Mouse (Mus musculus): ENCODE measurements around the gene Ccdc141. TPM values are rescaled to one million over a fixed set of nuclear protein-coding genes. Genes with fewer than 3 reads are reported as not detected.

The Ccdc141 gene
- total RNA-seq, 2 experiments from 2014 or later: 5.4 to 6.5 TPM

- peak overlapping the region; percentile 86 for H3K4me3 ChIP-seq
- peak overlapping the region; percentile 91 for H3K27ac ChIP-seq
- DNase-seq: no peak
- no peak for TF ChIP-seq CTCF (IDR thresholded peaks at IDR 0.05)
- intact Hi-C loops (cut with DNase I): loop anchor here (5.0 kb wide), 1 partner anchor 55 kb away; no protein-coding TSS in a partner anchor
Measured at GRCm38 (mm10) chr2:77172241-77172671, 1.8 kb upstream of the Ccdc141 start.

GRCm38 (mm10) chr2:77171444-77172240 is 1.2 kb upstream of the Ccdc141 start:
- no peak for TF ChIP-seq CTCF (IDR thresholded peaks at IDR 0.05)

GRCm38 (mm10) chr2:77169916-77170632 is 362 bp downstream of the Ccdc141 start:
- intact Hi-C loops (cut with DNase I): loop anchor here (5.0 kb wide), 1 partner anchor 53 kb away; no protein-coding TSS in a partner anchor

More at GRCm38 (mm10) chr2:77171444-77172240, 1.2 kb upstream of the Ccdc141 start:
- H3K27ac ChIP-seq: peak overlapping the region; percentile 91
- H3K4me3 ChIP-seq: peak overlapping the region; percentile 86
- peak; percentile 55 for DNase-seq
- intact Hi-C loops (cut with DNase I): loop anchor here (5.0 kb wide), 1 partner anchor 54 kb away; no protein-coding TSS in a partner anchor

DNA sequence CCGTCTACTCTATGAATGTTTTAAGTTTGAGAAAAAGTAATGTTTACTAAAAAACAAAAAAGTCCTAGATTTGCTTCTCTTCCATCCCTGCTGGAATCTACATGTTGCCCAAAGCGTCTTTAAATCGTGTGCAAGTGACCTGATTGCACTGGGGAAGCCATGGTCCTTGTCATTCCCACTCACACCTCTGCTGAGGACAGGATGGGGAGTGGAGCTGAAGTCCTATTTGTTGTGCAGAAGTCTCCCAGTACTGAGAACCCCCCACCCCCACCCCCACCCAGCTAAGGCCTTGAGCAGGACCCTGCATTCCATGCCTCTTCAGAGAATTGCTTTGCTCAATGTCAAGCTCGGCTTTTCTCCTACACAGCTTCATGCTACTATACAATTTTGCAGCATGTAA is 1.2 kb downstream of the Ccdc141 start:
- Histone ChIP-seq H3K4me3 (peak overlapping the region; percentile 86), H3K27ac (peak overlapping the region; percentile 91)
- TF ChIP-seq CTCF (IDR thresholded peaks at IDR 0.05): no peak
- intact Hi-C loops (cut with DNase I): no loop called here
- no peak for DNase-seq

More at GRCm38 (mm10) chr2:77169916-77170632, 362 bp downstream of the Ccdc141 start:
- no peak for TF ChIP-seq CTCF (IDR thresholded peaks at IDR 0.05)
- Histone ChIP-seq H3K4me3 (peak overlapping the region; percentile 86), H3K27ac (peak overlapping the region; percentile 91)
- DNase-seq: peak; percentile 60

GRCm38 (mm10) chr2:77168781-77169180 is 1.7 kb downstream of the Ccdc141 start:
- H3K27ac ChIP-seq: no peak overlapping the region
- intact Hi-C loops (cut with DNase I): no loop called here
- no peak for DNase-seq
- no peak for TF ChIP-seq CTCF (IDR thresholded peaks at IDR 0.05)
- H3K4me3 ChIP-seq: no peak overlapping the region

- no peak overlapping the region for H3K27ac ChIP-seq
- DNase-seq: no peak
- TF ChIP-seq CTCF (IDR thresholded peaks at IDR 0.05): no peak
- intact Hi-C loops (cut with DNase I): no loop called here
- H3K4me3 ChIP-seq: no peak overlapping the region
Measured at GRCm38 (mm10) chr2:77168081-77168685, 2.3 kb downstream of the Ccdc141 start.

DNA sequence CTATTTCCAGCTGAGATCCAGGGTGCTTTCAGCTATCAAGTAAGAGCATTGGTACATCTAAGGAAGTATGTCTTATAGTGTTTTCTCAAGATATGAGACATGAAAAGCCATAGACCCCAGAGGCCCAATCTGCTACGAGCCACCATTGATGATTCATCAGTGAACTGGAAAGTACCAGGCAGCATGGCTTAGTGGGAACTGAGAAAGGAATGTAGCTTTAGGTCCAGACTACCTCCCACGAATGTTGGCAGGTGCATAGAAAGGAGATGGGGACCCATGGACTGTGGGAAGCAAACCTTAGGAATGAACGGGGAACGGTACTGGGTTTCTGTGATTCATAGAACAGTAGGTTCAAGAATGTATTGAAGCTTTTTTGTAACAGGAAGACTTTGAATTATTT is 4.1 kb downstream of the Ccdc141 start:
- Histone ChIP-seq H3K27ac (no peak overlapping the region), H3K4me3 (no peak overlapping the region)
- DNase-seq: no peak
- no peak for TF ChIP-seq CTCF (IDR thresholded peaks at IDR 0.05)
- intact Hi-C loops (cut with DNase I): no loop called here

GRCm38 (mm10) chr2:77164662-77165061 is 5.8 kb downstream of the Ccdc141 start:
- Histone ChIP-seq H3K4me3 (no peak overlapping the region), H3K27ac (no peak overlapping the region)
- intact Hi-C loops (cut with DNase I): no loop called here
- no peak for TF ChIP-seq CTCF (IDR thresholded peaks at IDR 0.05)
- DNase-seq: no peak

GRCm38 (mm10) chr2:77163381-77163780 is 7.1 kb downstream of the Ccdc141 start:
- no peak overlapping the region for H3K27ac ChIP-seq
- DNase-seq: no peak
- no peak overlapping the region for H3K4me3 ChIP-seq
- TF ChIP-seq CTCF (IDR thresholded peaks at IDR 0.05): no peak
- intact Hi-C loops (cut with DNase I): no loop called here

DNA sequence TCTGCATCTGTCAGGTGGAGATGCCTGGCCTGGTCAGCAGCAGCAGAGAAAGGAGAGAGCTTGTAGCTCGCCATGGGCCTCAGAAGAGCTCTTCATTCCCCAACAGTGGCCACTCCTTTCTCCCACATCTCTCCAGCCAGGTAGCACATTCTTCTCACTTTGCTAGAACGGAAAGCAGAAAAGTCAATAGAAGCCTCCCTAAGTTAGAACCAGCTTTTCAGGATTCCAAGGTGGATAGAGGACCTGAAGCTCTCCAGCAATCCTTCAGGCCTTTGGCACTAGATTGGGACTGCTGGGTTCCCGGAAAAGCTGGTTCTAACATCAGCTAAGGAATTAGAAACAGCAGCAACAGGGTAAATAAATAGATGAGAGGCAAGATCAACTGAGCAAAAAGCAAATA is 8.3 kb downstream of the Ccdc141 start:
- TF ChIP-seq CTCF (IDR thresholded peaks at IDR 0.05): no peak
- H3K27ac ChIP-seq: no peak overlapping the region
- DNase-seq: no peak
- H3K4me3 ChIP-seq: no peak overlapping the region
- intact Hi-C loops (cut with DNase I): no loop called here

DNA sequence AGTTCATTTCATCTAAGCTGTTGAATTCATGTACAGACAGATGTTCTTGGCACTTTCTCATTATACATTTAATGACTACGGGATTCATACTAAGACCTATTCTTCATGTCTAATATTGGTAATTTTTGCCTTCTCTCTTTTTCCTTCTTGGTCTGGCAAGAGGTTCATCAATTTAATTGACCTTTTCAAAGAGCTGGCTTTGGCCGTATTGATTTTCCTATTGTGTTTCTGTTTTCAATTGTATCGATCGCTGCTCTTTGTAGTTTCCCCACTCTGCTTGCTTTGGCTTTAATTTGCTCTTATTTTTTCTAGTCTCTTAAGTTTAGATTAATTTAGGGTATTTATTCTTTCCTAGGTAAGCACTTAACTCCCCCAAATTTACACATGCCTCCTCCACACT is 12.9 kb downstream of the Ccdc141 start:
- no peak for DNase-seq
- intact Hi-C loops (cut with DNase I): no loop called here
- no peak overlapping the region for H3K4me3 ChIP-seq
- H3K27ac ChIP-seq: no peak overlapping the region
- TF ChIP-seq CTCF (IDR thresholded peaks at IDR 0.05): no peak

- no peak for TF ChIP-seq CTCF (IDR thresholded peaks at IDR 0.05)
- no peak for DNase-seq
- no peak overlapping the region for H3K4me3 ChIP-seq
- intact Hi-C loops (cut with DNase I): no loop called here
- no peak overlapping the region for H3K27ac ChIP-seq
Measured at GRCm38 (mm10) chr2:77154080-77154479, 16.4 kb downstream of the Ccdc141 start.

DNA sequence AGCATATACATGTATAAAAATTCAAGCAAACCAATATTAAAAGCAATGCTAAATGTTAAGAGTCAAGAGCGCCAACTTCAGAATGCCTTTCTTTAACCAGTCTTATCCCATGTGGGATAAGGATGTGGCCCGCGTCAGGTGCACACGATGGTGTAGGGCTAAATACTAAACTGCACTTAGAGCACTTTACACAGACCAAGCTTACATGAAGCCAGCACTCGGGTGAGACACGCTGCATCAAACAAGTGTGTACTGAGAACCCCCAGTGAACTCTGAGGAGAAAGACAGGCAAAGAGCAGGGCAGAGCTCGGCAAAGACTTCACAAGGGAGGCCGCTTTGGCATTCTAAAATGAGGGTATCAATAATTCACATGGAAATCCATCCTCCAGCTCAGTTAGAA is 19.2 kb downstream of the Ccdc141 start:
- H3K4me3 ChIP-seq: no peak overlapping the region
- no peak for DNase-seq
- intact Hi-C loops (cut with DNase I): no loop called here
- H3K27ac ChIP-seq: no peak overlapping the region
- TF ChIP-seq CTCF (IDR thresholded peaks at IDR 0.05): no peak
